Mouse (Mus musculus) G1E (cell line): Measurements from ENCODE around the gene Map1lc3b. TPM values are rescaled to one million over a fixed set of nuclear protein-coding genes. Genes with fewer than 3 reads are reported as not detected.

Experiments
- ATAC-seq: 2 replicates; pipeline ENCODE4 v1.8.0; 2016; ENCODE audit warnings: mild to moderate bottlenecking; ENCODE audit not compliant: insufficient number of reproducible peaks, poor library complexity, low FRiP score, severe bottlenecking; ENCODE audit errors: extremely low read depth
- DNase-seq: peaks from one replicate; pipeline ENCODE4 v3.0.0; 2012; ENCODE audit warnings: low spot score
- H3K27me3 ChIP-seq: 2 replicates; pipeline ENCODE4 v1.6.1; 2012; ENCODE audit warnings: mild to moderate bottlenecking, low read length, inconsistent platforms; ENCODE audit not compliant: insufficient read depth
- H3K36me3 ChIP-seq: replicated peaks from 2 replicates; pipeline ENCODE3; 2012; ENCODE audit warnings: mild to moderate bottlenecking, inconsistent platforms
- H3K4me1 ChIP-seq: 2 replicates; pipeline ENCODE4 v1.6.1; 2012; ENCODE audit warnings: low read depth, low read length, inconsistent platforms, mixed read lengths; ENCODE audit not compliant: insufficient read depth
- H3K4me3 ChIP-seq: 2 replicates; pipeline ENCODE4 v1.5.1; 2012; ENCODE audit warnings: low read depth, mild to moderate bottlenecking, inconsistent platforms, low read length, moderate library complexity, mixed read lengths
- H3K9me3 ChIP-seq: replicated peaks from 2 replicates; pipeline ENCODE4 v1.6.1; 2012; ENCODE audit warnings: inconsistent platforms
- CTCF ChIP-seq: IDR thresholded peaks from 2 replicates; pipeline ENCODE4 v1.5.1; 2012; ENCODE audit warnings: low read depth, low read length, inconsistent platforms, mixed read lengths
- GATA1 ChIP-seq: IDR thresholded peaks from 2 replicates; pipeline ENCODE4 v1.6.1; 2012; ENCODE audit warnings: borderline replicate concordance, low read length, inconsistent platforms, mixed read lengths
- GATA2 ChIP-seq: IDR thresholded peaks from 2 replicates; pipeline ENCODE4 v1.6.1; 2012; ENCODE audit warnings: low read depth, low read length, inconsistent platforms, borderline replicate concordance
- POLR2AphosphoS5 ChIP-seq: IDR thresholded peaks from 2 replicates; pipeline ENCODE4 v1.6.1; 2012; ENCODE audit warnings: low read depth, low read length, inconsistent platforms; ENCODE audit not compliant: insufficient replicate concordance
- TAL1 ChIP-seq: conservative IDR thresholded peaks from 2 replicates; pipeline ENCODE4 v1.6.1; 2012; ENCODE audit warnings: low read depth, low read length, inconsistent platforms, mixed read lengths
- polyA plus RNA-seq: library from polyadenylated mRNA; stranded (reverse); fragments of >175 nt; gene quantifications from 2 replicates; pipeline ENCODE4 v1.2.3, GENCODE M21; 2012
- total RNA-seq, 2 experiments: library from RNA; stranded (forward) in 1 of 2; stranded (reverse) in 1 of 2; fragments of 200-1000 nt in 1 of 2; fragments of >200 nt in 1 of 2; fragmentation: Nextera tagmentation in 1 of 2; gene quantifications; 2 replicates each; pipeline ENCODE4 v1.2.3; 2014 to 2017

Gene Map1lc3b
- total and polyA plus RNA-seq, 3 experiments, result 54.4 to 159 (median 109) TPM

DNA sequence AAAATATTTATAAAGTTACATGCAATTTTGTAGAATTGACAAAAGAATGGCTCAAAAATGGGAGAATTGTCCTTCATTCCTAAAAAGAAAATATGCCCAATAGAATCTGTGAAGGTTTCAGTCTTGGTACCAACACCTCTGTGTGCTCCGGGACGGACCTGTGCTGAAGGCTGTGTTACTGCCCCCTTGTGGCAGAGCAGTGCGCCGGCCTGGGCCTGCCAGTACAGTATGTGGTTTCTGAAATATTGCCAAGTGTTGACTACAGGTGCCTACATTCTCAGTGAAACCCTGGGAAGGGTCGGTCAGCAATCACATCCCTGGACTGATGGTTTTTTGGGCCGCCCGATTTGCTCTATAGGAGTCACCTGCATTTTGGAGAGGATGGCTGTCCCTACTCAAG is 8.7 kb downstream of the Map1lc3b start:
- Histone ChIP-seq H3K4me1 (no peaks in the 10 kb centered on the region), H3K9me3 (no peaks in the 10 kb centered on the region), H3K36me3 (peaks cover 54% of the 10 kb centered on the region), H3K27me3 (no peaks in the 10 kb centered on the region), H3K4me3 (no peak overlapping the region)
- TF ChIP-seq GATA2 (no peak), CTCF (peak; percentile 61)
- DNase-seq, result peak; percentile 41
- ATAC-seq, result peak; percentile 72; the same call in 1 of the 2 replicates

DNA sequence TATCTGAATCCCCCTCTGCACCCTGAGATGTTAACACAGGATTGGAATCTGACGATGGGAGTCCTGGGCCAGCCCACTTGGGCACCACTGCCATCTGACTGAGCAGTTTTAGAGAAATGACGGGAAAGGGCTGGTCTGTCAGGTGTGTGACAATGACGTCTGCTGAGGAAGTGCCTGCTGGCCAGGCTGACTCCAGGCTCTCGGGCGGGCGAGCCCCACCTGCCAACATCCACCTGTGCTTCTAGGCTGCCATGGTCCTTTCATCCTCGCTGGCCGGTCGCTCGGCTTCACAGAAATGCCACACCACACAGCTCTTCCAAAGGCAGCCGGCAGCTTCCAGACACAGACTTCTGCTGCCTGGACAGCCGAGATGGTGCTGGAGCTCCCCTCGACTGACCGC is 9.7 kb downstream of the Map1lc3b start:
- TF ChIP-seq GATA1, result no peak
- TF ChIP-seq CTCF, result no peak
- no peak for TF ChIP-seq GATA2
- no peak for TF ChIP-seq POLR2AphosphoS5

DNA sequence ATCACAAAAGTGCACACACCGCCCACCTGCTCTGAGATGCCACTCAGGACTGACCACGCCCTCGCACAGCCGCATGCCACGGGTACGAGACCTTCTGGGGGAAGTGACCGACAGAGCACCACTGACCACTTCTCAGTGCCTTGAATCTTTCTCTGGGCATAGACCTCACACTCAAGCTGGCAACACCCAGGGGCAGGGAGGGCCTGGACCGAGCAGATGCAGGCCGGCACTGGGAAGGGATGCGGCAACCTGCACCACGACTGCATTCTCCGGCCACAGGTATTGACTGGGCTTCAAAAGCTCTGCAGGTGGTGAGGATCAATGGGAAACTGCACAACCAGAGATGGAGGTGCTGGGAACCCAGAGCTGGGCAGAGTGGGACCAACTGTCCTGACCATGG is 12.2 kb downstream of the Map1lc3b start:
- TF ChIP-seq GATA1 (no peak), GATA2 (no peak), CTCF (no peak), TAL1 (no peak), POLR2AphosphoS5 (no peak)
- Histone ChIP-seq H3K4me3 (no peak overlapping the region), H3K27me3 (no peaks in the 10 kb centered on the region; the same call in 1 of the 2 replicates), H3K4me1 (no peaks in the 10 kb centered on the region), H3K36me3 (peaks cover 23% of the 10 kb centered on the region), H3K9me3 (no peaks in the 10 kb centered on the region)
- ATAC-seq (no peak), DNase-seq (no peak)

More for the DNA sequence above, 9.7 kb downstream of the Map1lc3b start:
- H3K27me3 ChIP-seq, result no peaks in the 10 kb centered on the region; the same call in 1 of the 2 replicates
- ATAC-seq (no peak), DNase-seq (no peak)
- H3K4me1 ChIP-seq, result no peaks in the 10 kb centered on the region
- H3K4me3 ChIP-seq, result no peak overlapping the region
- no peaks in the 10 kb centered on the region for H3K9me3 ChIP-seq
- H3K36me3 ChIP-seq, result peaks cover 45% of the 10 kb centered on the region

DNA sequence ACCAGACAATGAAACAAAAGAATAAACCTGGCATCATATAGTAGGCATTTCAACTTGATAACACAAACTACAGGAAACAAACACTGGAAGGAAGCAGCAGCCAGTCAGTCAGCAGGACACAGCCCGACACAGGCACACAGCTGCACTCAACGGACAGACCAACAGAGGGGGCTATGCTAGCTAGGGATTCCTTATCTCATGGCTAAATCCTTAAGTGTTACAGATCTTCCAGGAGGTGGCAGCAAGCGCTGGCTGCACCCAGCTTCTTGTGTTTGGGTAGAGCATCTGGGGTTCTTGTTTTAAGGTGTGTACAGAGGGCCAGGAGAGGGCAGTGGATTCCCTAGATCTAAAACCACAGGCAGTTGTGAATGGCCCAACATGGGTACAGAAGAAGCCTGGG is 12.7 kb downstream of the Map1lc3b start:
- no peak for DNase-seq
- Histone ChIP-seq H3K4me3 (no peak overlapping the region), H3K4me1 (no peaks in the 10 kb centered on the region), H3K9me3 (no peaks in the 10 kb centered on the region), H3K36me3 (peaks cover 18% of the 10 kb centered on the region), H3K27me3 (no peaks in the 10 kb centered on the region; the same call in 1 of the 2 replicates)
- TF ChIP-seq GATA2 (no peak), POLR2AphosphoS5 (no peak), CTCF (no peak; the same call in 1 of the 2 replicates), GATA1 (no peak), TAL1 (no peak)
- no peak for ATAC-seq

DNA sequence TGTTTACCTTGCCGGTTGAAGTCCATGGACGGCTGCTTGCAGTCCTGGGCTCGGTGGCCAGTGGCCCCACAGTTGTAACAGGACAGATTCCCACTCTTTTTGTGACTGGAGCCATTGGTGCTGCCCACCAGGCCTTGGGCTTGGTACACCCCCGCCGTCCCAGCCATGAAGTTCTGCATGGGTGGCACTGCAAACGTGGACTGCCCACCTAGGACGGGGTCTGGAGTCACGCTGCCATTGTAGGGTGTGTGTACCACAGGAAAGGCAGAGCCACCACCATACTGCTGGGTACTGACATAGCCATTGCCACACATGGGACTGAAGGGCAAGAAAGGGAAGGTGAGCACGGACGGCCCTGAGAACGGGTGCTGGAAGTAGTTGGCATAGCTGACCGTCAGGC is 13.6 kb downstream of the Map1lc3b start:
- Histone ChIP-seq H3K9me3 (no peaks in the 10 kb centered on the region), H3K36me3 (peaks cover 12% of the 10 kb centered on the region), H3K4me1 (no peaks in the 10 kb centered on the region), H3K27me3 (no peaks in the 10 kb centered on the region; the same call in 1 of the 2 replicates), H3K4me3 (no peak overlapping the region)
- DNase-seq (no peak), ATAC-seq (no peak)
- no peak for TF ChIP-seq CTCF
- no peak for TF ChIP-seq GATA1
- TF ChIP-seq POLR2AphosphoS5, result no peak
- TF ChIP-seq GATA2, result no peak
- TF ChIP-seq TAL1, result no peak

DNA sequence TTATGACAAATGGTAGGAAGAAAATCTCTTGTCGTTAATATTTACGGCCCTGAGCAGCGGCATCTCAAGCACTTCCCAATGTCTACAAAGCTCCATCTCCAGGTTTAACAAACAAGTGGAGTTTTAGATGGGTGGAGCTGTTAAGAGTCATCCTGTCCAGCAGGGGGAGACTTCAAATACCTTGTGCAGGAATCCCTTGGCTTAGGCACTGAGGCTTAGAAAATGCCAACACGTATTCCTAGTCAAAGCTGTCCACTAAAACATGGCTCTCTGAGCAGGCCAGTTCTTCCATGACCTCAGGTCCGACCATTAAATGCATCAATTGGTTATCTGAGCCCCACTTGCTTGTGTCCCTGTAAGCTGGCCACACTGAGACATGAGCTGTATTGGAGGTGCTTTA is 17.5 kb downstream of the Map1lc3b start:
- Histone ChIP-seq H3K4me3 (no peak overlapping the region), H3K36me3 (no peaks in the 10 kb centered on the region), H3K4me1 (no peaks in the 10 kb centered on the region), H3K27me3 (no peaks in the 10 kb centered on the region; the same call in 1 of the 2 replicates), H3K9me3 (no peaks in the 10 kb centered on the region)
- TF ChIP-seq GATA1 (no peak), POLR2AphosphoS5 (no peak), CTCF (no peak), TAL1 (no peak), GATA2 (no peak)
- no peak for DNase-seq
- ATAC-seq, result no peak

DNA sequence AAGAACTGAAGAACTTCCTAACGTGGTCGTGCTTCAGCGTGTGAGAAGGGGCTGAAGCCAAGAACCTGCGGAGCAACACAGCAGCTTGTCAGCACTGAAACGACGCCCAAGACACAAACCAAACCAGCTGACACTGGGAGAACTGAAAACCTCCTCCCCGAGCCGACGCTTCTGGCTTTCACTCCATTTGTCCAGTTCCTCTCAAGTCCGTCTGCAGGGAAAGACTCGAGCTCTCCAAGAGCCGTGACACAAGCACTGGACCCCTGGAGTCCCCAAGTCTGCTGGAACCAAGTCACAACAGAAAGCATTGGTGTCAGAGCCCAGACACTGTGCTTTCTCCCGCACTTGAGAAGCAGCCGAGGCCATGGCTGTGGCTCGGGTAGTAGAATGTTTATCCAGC is 19.1 kb downstream of the Map1lc3b start:
- DNase-seq (no peak), ATAC-seq (no peak)
- Histone ChIP-seq H3K27me3 (no peaks in the 10 kb centered on the region; the same call in 1 of the 2 replicates), H3K9me3 (no peaks in the 10 kb centered on the region), H3K36me3 (no peaks in the 10 kb centered on the region), H3K4me1 (no peaks in the 10 kb centered on the region), H3K4me3 (no peak overlapping the region)
- TF ChIP-seq CTCF (no peak), GATA2 (no peak), POLR2AphosphoS5 (no peak), TAL1 (no peak), GATA1 (no peak)
